Mouse (Mus musculus): ENCODE measurements around the gene 9930022D16Rik.

Gene 9930022D16Rik

DNA sequence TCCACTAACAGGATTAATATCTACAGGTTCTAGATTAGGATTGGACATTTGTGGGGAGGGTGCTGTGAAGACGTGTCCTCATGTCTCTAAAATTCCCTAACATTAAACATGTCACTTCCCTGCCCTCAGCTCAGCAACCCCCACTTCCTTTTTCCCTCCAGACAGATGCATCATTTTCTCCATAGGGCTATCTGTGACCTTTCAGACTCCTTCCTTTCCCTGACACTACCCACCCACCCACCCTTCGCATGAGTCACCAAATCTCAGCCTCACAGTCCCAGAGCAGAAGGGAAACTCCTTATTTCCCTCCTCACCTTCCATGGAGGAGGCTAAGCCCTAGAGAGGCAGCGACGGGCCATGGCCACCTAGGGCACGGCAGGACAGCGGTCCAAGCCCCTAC lies at the start of gene 9930022D16Rik:
9930022D16Rik (plus strand) TSS at position 301 of the 400 bp plus-strand sequence.
- no peak for DNase-seq (ENCODE audit: extremely low spot score)

GRCm38 (mm10) chr11:109364337-109364736 lies 49.4 kb upstream of the 9930022D16Rik start:
- DNase-seq (ENCODE audit: extremely low spot score), result no peak

GRCm38 (mm10) chr11:109364881-109365280 lies 48.8 kb upstream of the 9930022D16Rik start:
- DNase-seq (ENCODE audit: extremely low spot score), result no peak

DNA sequence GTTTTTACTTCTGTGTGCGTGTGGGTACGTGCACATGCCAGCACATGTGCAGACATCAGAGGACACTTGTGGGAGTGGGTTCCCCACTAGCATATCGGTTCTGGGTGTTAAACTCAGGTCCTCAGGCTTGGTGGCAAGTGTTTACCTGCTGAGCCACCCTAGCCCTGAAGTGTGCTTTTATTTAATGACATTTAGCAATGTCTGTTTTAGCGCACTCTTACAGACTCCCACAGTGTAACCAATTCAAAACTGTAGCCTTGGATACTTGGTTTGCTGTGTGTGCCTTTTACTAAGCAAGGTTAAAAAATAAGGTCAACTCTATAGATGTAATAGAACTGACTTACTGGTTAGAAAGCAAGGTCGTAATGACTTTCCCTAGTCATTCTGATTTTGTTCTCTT lies 47.9 kb upstream of the 9930022D16Rik start:
- DNase-seq (ENCODE audit: extremely low spot score), result no peak

DNA sequence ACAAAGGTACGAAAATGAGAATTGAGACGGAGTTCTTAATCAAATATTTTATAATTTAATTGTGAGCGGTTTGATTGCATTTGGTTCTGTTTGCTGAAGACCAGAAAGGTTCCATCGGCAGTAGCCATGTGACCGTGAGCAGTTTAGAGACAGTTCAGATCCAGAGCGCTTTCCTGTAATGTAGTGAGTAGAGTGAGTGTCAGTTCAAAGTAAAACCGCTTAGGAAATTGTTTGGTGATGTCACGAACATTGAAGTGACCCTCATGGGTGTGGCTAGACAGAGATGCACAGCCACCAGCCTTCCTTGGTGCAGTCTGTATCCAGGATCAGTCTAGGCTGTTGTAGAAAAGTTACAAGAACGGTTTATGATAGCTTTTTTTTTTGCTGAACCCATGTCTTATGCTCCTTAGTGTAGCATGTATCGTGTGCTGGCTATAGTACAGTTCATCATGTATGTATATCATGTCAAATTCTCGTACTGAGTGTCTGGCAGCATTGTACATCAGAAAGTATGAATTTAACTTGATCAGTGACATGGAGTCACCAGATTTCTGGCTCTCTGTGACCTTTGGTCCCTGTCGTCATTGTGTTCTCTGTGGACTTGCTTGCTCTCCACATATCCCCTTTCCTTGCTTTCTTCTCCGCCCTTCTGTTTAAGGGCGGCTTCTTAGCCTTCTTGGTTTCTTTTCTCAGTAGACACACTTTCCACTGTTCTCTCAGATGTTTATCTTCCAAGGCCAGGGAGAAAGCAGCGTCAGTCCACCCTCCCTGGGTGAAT lies 46.7 kb upstream of the 9930022D16Rik start:
- no peak for DNase-seq (ENCODE audit: extremely low spot score)

DNA sequence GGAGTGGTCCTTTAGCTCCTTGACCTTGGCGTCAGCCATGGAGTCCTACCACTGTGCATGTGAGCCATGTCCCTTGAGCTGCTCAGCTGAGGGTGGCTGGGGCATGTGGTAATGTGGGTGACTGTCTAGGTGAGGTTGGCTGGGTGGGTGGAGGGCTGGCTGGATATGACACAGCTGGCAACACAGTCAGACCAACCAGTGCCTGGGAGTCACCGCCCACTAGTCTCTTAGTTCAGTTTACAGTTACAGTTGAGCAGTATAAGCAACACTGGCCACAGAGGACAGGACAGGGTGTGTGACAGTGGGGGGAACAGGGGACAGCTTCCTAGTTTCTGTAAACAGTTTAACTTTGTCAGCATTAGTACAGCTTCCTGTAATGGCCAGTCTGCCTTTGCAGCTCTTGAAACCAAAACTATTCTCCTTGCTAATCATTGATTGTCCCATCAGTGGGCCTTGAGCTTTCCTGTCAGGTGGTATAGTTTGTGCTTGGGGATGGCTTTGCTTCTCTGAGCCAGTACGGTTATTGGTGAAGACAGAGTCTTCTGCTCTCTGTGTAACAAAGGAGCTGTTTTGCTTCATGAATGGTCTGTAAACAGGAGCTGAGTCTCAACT lies 44.6 kb upstream of the 9930022D16Rik start:
- DNase-seq (ENCODE audit: extremely low spot score), result no peak

DNA sequence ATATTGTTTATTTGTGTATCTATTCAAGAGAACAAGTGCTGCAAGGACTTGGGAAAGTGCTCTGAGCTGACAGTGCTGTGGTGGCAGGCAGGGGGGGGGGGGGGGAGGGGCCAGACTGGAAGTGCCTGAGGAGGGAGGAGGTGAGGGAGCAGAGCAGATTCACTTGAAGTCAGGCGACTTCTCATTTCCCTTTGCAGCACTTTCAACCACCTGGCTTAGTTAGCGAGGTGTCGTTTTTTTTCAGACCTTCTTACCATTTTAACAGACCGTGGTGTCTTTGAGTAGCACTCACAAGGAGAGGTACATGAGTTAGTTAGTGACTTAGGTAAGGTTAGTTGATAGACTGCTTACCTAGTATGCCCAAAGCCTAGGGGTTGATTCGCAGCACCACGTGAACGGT lies 38.3 kb upstream of the 9930022D16Rik start:
- DNase-seq (ENCODE audit: extremely low spot score), result no peak

GRCm38 (mm10) chr11:109376484-109377143 lies 37.1 kb upstream of the 9930022D16Rik start:
- DNase-seq (ENCODE audit: extremely low spot score), result no peak

- DNase-seq (ENCODE audit: extremely low spot score), result no peak
Observed at GRCm38 (mm10) chr11:109377477-109377876, 36.2 kb upstream of the 9930022D16Rik start.

DNA sequence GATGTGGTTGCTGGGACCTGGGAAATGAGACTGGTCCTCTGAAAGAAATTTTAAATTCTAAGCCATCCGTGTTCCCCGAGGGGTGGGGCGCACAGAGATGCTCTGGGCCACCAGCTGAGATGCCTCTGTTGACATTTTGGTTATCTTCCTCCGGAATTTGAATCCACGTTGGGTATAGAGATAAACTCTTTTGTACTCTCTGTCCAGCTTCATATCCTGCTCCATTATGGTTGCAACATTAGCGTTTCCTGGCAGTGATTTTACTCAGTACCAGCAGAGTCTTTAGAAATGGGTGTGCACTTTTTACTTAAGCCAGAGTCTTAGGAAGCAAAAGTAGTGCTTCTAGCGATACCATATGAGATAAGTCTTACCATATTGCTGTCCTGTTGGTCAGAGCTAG lies 35.7 kb upstream of the 9930022D16Rik start:
- DNase-seq (ENCODE audit: extremely low spot score), result no peak

DNA sequence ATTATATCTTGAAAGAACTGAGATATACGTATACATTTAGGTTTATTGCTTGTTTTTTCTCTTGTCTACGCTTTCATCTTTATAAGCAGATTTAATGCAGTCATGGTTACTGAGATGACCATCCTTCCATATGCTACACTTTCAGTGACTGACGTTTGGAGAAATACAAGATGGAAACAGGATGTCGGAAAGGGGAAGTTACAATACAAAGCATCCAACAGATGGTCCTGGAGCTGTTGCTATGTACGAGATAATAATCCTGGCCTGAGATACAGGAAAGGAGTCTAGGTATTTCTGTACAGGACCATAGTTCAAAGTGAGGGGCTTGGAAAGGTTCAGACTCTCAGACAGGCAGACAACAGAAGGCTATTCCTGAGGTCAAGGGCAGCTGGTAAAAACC lies 33.1 kb upstream of the 9930022D16Rik start:
- DNase-seq (ENCODE audit: extremely low spot score), result no peak

DNA sequence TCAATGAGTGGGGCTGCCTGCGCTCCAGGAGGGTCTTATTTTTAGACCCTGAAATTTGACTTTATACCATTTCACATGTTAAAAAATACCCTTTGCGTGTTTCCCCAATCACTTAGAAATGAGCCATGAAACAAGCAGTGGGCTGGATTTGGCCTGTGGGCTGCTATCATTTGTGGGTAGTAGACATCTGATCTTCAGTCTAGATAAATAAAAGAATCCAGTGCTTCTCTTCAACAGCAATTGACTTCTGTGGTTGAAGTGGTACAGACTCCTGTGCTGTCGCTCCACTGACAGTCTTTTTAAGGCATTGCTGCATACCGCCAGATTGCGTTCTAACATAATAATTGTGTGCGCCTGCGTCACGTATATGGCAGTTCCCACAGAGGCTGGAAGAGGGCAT lies 28.4 kb upstream of the 9930022D16Rik start:
- DNase-seq (ENCODE audit: extremely low spot score), result no peak

- no peak for DNase-seq (ENCODE audit: extremely low spot score)
Observed at GRCm38 (mm10) chr11:109389046-109389445, 24.7 kb upstream of the 9930022D16Rik start.

DNA sequence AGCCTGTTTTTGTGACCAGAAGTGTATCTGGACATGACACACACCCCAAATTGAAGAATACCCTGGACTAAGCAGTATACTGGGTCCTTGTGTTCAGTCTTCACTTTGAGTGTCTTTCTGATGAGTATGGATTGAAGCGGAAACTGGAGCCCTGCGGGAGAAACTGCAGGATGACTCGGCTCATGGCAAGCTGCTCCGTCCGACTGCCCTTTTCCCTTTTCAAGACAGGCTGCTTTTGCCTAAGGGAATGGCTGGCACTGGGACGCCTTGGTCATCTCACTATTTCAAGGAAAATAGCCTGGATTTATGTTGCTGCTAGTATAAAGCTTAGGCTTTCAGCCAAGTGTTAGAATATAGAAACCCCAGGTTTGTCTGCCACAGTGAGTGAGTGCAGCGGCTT lies 22.5 kb upstream of the 9930022D16Rik start:
- no peak for DNase-seq (ENCODE audit: extremely low spot score)

- peak; percentile 14 for DNase-seq (ENCODE audit: extremely low spot score)
Observed at GRCm38 (mm10) chr11:109391760-109392159, 22.0 kb upstream of the 9930022D16Rik start.

DNA sequence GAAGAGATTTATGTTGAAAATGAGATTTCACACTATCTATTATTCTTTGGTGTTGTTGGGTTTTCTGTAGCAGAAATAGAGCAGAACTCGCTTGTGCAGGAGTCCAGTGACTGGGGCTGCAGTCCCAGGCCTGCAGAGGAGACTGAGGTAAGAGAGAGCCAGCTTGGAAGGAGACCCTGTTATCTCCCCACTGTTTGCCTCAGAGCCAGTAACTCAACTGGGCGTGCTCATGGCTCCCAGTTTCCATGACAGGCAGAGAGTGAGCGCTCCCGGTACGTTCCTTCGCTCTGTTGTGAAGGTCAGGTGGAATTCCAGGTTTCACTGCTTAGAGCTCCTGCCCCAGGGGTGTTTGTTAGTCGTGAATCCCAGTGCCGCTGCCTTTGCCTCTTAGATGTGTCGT lies 21.1 kb upstream of the 9930022D16Rik start:
- DNase-seq (ENCODE audit: extremely low spot score), result no peak

GRCm38 (mm10) chr11:109394758-109395157 lies 19.0 kb upstream of the 9930022D16Rik start:
- no peak for DNase-seq (ENCODE audit: extremely low spot score)

DNA sequence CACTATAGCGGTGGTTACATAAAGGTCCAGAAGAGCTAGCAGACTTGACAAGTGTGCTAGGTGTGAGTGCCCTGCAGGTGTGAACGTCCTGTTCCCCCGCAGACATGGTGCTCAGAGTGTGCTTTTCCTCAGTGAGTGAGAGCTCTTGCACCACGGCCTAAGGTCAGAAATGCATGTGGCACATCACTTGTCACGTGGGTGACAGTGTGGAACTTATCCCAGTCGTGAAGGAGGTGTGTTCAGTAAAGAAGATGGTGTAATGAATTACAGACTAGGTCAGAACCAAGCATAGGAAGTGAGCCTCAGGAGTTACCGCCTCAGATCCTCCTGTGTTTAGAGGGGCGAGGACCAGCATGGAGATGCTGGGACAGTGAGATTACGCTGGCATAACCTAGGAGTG lies 18.4 kb upstream of the 9930022D16Rik start:
- DNase-seq (ENCODE audit: extremely low spot score), result no peak

DNA sequence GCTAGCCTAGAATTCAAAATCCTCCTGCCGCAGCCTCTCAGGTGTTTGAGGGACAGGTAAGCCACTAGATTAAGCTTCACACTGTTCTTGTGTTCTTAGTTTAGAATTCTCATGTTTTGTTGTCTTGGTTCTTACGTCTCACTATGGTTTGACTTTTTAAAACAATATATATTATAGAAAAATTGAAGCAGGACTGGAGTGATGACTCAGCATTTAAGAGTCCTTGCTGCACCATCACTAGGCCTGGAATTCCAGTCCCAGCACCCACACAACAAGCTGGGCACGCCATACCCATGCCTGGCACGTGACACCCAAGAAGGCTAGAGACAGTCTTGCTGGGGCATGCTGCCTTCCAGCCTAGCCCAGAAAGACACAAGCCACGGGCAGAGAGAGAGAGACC lies 7.3 kb upstream of the 9930022D16Rik start:
- no peak for DNase-seq (ENCODE audit: extremely low spot score)

GRCm38 (mm10) chr11:109410197-109410980 lies 3.3 kb upstream of the 9930022D16Rik start:
- DNase-seq (ENCODE audit: extremely low spot score), result no peak

DNA sequence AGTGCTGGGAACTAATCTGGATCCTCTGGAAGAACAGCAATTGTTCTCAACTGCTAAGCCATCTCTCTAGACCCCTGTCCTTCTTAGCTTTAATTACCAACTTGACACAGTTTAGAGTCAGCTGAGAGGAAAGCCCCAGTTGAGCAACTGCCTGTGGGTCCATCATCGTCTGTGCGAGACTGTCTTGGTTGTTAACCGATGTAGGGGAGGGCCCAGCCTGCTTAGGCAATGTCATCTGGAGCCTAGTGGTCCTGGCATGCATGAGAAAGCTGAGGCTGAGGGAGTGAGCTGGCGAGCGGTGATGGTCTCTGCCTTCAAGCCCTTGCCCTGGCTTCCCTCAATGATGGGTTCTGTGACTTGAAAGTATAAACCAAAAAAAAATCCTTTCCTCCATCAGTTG lies 1.1 kb downstream of the 9930022D16Rik start:
- DNase-seq (ENCODE audit: extremely low spot score), result no peak
